Mouse (Mus musculus) embryo, embryonic 10 days (tissue): ENCODE data around the gene Prr22.
A peak's percentile ranks its signal among the peaks of the same experiment; 100 is the strongest.

Experiments used
- DNase-seq: peaks from one replicate; pipeline ENCODE4 v3.0.0-alpha.2; 2015; ENCODE audit warnings: low spot score

Gene Prr22

DNA sequence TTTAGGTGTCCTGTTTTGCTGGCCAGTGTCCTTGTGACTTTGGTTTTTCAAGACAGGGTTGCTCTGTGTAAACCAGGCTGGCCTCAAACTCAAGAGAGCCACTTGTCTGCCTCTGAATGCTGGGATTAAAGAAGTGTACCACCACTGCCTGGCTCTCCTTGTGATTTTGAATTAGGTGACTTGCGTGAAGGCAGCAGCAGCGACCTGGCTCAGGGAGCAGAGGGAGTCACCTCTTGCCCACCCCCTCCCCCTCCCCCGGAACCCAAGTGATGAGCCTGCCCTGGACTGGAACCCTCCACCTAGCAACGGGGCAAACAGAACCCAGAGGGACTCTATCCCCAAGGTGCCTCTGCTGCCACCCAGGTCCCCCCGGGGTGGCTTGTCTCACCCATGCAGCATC, at the start of gene Prr22:
TSS of gene Prr22 (plus strand) at position 301 of the 400 bp plus-strand sequence.
- no peak for DNase-seq

DNA sequence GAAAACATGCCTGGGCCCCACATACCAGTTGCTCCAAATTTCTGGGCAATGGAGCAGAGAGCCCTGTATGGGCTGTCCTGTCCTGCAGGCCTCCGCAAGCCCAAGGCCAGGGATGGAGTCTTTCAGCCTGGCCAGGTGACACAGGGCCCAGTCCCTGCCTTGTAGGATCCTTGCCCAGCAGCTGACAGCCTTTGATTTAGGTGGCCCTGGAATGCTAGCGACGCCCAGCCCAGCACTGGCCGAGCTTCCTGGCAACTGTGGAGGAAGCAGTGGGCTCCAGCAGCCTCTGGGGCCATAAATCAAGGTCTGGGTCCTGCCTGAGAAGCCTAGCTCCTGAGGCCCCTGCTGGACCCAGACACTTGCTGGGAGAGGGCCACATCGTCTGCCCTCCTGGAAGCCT, 47.6 kb upstream of the Prr22 start:
- DNase-seq: peak; percentile 48

DNA sequence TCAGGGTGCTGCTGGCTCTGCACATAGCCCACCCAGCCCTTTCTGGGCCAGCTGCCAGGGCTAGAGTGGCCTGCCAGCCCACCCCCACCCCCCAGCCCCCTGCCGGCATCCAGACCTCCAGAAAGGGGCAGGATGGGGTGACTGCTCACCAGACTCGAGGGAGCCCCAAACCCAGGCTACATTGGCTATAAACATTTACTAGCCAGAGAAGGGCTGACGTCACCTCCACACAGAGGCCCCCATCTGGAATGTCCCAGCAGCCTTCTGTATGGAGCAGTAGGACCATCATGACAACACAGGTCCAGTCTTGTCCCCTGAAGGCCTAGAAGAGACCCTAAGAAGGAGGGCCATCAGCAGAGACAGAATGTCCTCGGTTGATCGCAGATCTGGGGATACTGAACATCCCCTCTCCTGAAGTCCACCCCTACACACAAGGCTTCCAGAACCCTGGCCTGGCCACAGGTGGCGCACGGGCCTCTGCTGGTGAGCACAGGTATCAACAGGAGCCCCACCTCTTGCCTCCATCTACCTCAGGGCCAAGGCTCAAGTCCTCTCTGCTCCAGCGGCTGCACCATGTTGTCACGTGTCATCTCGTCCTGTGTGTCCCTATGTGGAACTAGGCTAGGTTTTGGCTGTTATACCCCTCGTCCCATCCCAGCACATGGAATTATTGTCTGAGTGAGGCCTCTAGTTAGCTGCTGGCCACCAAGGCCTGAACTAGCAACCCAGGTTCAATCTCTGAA, 46.5 kb upstream of the Prr22 start:
- no peak for DNase-seq

DNA sequence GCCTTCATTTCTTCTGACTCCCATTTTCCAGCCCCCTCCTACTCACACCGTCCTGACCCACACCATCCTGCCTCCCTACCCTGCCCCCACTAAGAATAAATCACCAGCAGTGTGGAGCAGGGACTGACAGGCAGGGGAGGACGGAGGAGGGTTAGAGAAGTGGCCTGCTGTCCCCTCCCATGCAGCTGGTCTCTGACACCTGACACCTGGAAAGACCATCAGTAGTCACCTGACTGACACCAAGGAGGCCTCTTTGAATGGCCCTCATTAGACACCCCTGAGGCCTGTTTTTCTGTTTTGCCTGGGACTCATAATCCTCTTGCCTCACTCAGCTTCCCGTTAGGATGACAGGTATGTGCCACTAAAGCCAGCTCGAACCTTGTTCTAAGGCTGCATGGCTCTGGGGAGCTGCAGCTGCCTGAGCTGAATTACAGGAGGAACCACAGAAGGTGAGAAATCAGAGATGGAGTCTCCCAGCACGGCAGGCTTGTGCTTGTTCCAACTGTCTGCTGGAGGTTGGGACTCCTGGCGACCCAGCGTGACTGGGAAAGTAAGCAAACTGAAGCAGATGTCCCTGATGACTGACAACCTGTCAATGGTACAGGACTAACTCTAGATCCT, 42.9 kb upstream of the Prr22 start:
- DNase-seq: peak; percentile 62

DNA sequence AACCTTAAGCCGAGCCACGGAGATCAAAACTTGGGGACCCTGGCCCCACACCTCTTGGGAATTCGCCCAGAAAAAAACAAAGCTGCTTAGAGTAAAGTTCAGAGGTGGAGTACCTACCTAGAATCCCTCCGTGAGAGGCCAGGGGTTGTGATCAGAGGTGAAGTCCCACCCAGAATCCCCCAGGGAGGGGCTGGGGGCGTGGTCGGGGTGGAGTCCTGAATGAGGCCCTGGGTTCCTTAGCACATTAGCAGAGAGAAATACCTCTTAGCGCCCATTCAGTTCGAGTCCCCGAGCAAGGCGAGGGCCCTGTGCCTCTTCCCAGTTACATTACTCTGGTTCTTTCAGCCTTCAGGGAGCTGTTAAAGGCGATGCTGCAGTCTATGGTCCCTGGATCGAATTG, 42.4 kb upstream of the Prr22 start:
- DNase-seq: no peak

DNA sequence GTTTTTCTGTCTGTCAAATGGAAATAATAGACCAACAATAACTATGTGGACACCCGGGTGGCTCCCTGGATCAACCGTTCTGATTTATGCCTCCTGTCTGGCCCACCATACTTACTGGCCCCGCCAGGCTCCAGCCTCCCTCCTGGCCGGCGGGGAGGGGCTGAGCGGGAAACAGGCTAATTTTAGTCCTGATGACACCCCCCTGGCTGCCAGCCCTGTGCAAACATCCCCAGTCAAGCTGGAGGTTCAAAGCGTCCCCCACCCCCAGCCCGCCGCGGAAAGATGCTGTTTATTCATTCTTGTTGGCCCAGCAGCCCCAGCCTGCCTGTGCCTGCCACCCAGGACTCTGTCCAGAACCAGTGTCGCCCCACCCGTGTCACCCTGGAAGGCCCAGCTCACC, 41.9 kb upstream of the Prr22 start:
- no peak for DNase-seq

DNA sequence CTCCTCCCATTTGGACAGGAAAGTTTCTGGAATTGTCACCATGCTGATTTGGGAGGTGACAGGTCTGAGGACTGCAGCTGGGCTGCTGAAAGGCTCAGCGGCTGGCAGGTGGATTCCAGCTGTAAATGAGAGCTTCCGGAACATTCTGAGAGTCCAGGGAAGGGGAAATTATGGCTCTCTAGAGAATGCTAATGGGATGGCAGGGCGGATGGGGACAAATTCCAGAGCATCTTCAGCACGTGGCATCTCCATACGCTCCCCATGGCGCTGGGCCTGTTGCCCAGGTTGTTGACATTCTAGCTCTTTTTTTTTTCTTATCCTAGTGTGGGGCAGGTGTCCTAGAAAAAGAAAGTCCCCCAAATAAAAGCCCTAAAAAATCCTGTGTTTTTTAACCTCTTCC, 40.9 kb upstream of the Prr22 start:
- no peak for DNase-seq

DNA sequence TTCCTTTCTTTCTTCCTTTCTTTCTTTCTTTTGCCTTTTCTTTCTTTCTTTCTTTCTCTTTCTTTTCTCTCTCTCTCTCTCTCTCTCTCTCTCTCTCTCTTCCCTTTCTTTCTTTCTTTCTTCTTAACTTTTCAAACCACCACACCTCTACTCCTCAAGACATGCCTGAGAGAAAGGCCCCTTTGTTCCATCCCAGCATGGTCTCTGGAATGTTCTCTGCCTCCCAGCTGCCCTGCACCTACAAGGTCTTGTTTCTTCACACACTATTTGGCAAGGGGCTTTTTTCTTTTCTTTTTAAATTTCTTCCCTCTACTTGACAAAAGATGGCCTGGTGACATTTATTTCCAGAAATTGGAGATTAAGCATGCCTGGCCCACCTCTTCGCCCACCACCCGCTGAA, 40.4 kb upstream of the Prr22 start:
- DNase-seq: no peak

DNA sequence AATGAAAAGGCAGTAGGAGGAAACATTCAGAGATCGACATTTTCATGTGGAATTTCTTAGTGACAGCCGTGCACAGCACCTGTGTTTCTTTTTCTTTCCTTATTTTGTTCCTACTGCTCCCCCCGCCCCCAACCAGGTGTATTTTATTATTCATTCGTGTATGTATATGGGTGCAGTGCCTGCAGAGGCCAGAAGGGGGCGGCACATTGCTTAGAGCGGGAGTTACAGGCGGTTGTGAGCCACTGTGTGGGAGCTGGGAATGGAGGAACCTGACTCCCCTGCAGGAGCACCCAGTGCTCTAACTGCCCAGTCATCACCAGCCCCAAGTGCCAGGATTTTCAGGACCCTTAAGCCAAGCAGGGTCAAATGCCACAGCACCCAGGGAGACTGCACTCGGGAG, 33.5 kb upstream of the Prr22 start:
- no peak for DNase-seq

DNA sequence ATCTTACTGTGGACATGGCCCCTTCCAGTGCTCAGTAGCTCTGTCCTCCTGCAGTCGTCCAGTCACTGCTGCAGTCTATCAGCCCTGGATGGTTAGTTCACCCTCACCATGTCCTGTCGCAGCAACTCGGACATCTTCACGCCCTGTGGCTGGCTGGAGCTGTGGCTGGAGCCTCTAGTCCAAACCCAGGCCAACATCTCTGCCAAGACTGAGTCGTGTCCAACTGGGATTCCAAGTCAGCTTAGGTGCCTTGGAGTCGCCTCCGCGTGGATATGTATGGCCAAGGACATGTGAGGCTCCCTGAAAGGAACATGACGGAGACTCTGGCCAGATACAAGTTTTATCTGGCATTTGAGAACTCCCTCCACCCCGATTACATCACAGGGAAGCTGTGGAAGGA, 31.8 kb upstream of the Prr22 start:
- DNase-seq: no peak

DNA sequence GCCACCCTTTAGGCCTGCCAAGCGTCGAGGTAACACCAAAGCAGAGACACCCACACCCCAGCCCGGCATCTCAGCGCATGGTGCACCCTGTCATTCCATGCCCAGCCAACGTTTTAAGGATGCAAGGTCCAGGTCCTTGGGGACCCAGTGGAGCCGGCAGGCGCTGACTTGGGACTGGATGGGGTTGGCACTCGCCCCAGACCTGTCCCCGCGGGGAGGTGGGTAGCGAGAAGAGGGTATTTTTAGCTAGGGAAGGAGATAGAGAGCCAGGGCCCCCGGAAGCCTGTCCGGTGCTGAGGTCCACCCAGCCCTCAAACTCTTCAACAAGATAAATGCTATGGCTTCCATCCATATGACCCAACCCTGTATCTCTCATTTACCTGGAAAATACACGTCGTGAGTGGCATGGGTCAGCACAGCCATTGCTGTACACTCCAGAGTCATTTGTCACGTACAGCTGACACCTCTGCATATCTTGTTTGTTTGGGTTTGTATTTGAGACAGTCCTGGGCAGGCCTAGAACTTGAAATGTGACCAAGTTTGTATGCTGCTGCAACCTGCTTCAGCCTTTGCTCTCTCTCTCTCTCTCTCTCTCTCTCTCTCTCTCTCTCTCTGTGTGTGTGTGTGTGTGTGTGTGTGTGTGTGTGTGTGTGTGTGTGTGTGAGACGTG, 29.8 kb upstream of the Prr22 start:
- DNase-seq: no peak

DNA sequence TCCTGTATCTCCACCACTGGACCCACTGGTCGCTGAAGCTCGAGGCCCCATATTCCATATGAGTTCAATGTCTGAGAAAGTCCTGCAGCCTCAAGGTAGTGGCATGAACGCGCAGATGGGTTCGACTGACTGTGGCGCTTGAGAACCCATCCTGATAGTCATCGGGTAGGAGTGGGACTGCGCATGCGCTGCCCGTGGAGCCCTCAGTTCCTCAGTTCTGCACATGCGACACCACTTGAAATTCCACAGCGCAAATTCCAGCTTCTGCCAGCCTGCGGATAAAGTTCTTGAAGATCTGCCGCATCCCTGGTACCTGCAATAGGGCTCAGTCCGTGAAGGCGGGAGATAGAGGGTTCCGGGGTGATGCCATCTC, 29.3 kb upstream of the Prr22 start:
- no peak for DNase-seq

DNA sequence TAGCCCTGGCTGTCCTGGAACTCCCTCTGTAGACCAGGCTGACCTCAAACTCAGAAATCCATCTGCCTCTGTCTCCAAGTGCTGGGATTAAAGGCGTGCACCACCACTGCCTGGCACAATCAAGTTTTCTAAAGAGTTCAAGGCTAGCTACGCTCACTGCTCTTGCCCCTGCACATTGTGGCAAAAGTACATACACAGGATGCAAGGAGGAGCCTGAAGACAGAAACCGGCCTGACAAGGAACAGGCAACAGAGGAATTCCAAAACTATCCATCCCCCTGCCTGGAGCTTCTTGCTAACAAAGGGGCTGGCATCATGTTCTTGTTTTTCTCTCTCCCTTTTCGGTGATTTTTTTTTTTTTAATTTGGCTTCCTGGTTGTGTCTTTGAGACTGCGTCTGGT, 25.9 kb upstream of the Prr22 start:
- no peak for DNase-seq

DNA sequence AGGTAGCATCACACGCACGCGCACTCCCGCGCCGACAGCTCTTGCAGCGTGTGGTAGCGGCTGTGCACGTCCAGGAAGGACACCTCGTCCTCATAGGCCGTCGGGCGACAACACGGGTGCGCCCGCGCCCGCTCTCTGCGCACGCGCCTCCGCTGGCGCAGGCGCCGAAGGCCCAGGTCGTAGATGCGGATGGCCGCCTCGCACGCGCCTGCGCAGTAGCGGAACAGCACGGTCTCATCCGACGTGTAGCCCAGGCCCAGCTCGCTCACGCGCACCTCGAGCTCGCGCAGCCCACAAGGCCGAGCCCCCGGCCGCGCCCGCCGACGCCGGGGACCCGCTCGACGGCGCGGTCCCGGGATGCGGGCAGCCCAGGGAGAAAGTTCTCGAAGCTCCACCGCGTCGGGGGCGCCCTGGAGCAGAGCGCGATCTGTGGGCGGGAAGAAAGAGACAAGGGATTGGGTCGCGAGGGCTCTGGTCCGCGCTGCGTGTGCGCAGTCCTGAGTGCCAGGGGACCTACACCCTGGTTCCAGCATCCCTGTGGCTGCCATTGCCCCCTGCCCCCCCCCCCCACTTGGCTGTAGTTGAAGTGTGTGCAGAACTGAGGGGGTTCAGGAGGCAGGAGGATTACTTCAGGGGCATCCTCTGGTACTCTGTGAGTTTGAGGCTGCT, 18.5 kb upstream of the Prr22 start:
- DNase-seq: peak; percentile 77

DNA sequence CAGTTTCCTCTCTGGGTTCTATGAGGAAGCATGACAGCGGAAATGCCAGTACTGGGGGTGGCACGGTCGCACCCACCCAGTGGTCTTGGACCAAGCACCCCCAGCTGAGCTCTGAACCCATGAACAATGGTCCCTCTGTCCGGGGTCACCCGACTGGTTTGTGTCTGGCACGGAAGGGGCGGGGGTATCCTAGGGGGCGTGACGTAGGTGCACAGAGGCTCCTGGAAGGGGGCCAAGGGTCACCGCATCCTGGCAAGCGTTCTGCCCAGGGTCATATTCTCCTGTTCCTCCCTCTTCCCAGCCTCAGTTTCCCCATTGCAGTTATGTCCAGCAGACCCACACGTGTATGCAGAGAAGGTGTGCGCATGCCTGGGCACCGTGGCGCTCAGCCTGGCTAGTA, 16.6 kb upstream of the Prr22 start:
- DNase-seq: no peak

DNA sequence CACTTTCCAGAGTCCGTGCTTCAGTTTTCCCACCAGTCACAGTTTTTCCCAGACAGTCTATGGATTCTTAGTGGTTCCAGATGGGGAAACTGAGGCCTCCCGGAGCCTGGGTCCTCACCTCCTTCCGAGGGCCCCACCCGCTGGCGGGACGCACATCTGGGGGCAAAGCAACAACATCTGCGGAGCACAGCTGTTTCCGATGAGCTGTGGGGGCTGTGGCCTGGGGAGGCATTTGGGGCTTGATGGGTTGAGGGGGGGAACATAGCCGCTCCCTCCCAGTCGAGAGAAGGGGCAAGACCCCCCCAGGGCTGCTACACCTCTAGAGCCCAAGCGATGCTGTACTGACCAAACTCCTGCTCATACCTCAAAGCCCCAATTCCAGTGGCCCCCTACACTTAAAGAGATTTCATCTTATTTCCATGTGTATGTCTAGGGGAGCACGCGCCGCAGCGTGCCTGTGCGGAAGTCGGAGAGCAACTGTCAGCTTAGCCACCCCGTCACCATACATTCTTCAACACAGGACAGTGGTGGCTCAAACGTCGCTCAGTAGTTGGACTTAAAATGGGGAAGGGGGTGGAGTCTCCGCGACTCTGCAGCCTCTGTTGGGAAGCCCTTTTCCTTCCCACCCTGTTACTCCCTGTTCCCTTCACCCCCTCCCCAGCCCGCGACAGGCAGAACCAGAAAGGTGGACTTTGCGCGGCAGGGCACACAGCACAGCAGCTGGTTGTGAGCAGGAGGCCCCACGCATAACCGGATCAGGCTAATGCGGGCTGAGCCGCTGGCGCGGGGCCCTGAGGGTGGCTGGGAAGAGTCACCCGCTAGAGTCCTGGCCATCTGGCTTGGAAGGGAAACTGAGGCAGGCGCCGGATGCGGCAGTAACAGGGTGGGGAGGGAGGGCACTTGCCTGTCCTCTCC, 15.5 kb upstream of the Prr22 start:
- peak; percentile 37 for DNase-seq

DNA sequence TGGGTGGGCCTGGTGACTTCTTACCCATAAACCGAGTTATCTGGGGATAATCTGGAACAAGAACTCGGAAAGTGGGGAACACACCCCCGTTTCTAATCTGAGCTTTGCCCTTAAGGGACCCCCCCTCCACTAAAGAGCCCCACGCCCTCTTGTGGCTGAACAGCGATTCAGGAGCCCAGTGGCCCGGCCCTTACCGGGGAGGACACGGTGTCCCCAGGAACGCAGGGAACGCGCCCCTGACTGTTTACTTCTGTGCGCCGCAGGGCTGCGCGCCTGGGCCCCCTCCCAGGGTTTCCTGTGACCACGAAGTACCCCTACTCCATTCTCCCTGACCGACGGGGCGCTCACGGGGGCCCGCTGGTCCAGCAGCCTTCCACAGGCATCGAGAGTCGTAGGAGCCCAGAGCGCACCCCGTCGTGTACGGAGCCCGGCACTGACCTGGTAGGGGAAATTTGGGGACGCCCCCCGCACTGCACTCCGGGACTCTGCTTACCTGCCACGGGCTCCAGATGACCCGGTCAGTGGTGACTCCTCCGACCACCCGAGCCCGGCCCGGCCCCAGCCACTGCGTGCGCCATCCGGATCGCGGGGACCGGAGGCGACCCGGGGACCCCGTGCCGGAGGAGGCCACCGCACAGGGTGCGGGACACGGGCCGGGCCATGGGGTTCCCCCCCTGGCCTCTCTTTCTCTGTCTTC, 13.2 kb upstream of the Prr22 start:
- peak; percentile 23 for DNase-seq

DNA sequence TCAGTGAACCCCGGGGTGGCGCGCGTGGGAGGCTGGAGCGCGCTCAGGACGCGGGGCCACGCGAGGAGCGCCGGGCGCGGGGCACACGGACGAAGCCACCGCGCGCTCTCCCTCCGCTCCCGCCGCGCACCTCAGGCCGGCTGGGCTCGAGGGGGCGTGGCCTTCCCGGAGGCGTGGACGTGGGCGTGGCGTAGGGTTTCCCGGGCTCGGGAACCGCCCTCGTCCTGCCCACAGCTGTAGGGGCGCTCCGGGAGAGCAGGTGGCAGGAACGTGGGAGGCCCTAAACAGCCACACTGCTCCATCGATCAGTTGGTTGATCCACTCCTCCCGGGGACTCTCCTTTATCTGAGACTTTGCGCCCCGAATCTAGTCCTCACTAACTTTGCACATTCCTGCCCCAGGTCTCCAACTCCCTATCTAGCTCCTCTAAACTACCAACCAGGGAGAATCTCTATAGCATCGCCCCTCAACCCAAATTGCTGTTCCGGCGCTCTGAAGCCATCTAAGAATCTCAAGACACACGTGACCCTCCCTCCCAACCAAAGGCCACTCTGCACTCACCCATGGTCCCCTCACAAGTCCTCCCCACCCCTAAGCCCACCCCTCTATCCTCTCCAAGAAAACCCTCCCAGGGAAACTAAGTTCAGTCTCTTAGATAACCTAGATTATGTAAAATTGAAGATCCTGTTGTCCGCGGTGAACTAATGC, 12.5 kb upstream of the Prr22 start, which contains the start of gene Nrtn:
TSS of gene Nrtn (minus strand) at position 115 of the 708 bp plus-strand sequence.
- DNase-seq: peak; percentile 92

DNA sequence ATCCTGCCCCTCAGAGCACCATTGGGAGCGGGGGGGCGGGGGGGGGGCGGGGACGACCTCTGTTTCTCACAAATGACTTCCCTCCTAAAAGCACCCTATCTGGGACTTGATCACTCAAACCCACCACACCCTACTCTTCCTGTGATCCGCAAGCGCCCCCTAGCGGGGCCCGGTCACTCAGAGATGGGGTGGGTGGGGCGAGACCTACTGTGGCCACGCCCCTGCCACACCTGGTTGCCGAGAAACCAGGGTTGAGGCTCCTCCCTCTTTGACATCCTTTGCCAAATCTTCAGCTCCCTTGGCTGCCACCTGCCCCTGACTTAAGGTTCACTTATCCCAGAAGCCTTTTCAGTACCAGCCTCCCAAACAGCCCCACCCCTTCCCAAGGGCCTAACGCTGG, 11.9 kb upstream of the Prr22 start:
- DNase-seq: peak; percentile 52

DNA sequence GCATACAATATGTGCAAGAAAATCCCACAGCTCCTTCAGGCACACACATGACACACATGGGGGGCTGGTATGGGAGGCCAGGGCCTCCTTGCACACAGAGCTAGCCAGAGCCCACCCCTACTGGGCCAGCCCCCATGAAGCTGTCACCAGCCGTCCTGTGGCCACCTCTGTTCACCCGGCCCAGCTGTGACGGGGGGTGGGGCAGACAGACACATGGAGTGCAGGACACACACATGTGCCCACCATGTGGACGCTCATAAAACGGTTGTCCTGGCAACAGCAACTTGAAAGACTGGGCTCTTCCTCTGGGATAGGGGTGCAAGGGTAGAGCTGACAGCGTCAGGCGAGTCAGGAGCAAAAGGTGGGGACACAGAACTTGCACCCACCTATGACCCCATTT, 10.8 kb upstream of the Prr22 start:
- DNase-seq: peak; percentile 44

DNA sequence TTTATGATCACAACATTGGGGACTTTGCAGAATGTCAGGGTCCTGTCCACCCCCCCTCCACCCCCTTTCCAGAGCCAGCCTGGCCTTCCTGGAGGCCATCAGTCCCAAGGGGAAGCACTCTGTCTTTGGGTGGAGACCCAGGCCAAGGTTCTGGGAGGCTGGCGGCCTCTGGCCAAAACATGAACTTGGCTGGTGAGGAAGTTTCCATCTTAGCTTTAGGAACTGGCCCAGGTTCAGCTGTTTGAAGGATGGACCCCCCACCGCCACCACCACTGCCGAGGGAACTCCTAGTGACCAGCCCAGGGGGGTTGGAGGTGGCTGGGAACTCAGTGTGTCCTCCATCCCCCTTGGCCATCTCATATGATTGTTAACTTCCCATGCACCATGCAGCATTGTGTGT, 9.0 kb upstream of the Prr22 start:
- no peak for DNase-seq
